Mouse (Mus musculus) cerebellum, adult 2 months (tissue): Measurements from ENCODE around the gene Nos1.

Experiments
- CTCF ChIP-seq: fragments of 200-500 bp; IDR thresholded peaks from 2 replicates; pipeline ENCODE4 v1.5.1; 2011; ENCODE audit warnings: low read depth, mild to moderate bottlenecking, control low read depth, low read length, moderate library complexity, borderline replicate concordance; ENCODE audit not compliant: insufficient read depth
- POLR2A ChIP-seq: fragments of 200-500 bp; IDR thresholded peaks from 2 replicates; pipeline ENCODE4 v1.6.1; 2011; ENCODE audit warnings: low read length, control low read depth, borderline replicate concordance; ENCODE audit not compliant: insufficient read depth

DNA sequence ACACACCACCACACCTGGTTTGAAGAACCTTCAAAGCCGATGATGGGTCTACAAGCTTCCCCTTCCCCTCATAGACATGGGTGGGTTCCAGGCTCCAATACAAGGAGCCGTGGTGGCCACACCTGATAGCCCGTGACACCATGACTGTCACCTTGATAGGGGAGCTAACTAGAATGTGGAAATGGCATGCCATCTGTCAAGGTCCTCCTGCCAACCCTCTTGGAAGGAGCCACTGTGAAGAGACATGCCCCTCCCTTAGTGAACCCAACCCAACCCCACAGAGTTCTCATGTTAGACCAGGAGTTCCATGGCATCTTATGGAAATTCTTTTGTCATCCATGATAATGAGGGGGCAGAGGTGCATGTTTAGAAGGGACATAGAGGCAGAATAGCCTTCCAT is 156.4 kb downstream of the Nos1 start:
- no peak for TF ChIP-seq CTCF
- TF ChIP-seq POLR2A = no peak
